Mouse (Mus musculus): ENCODE measurements at regions not wholly inside any gene's neighbourhood (a gene's known extent, or its start where the extent isn't known, plus 50 kb on each side); places are given as distances from the start of the nearest gene placed in this dataset.

DNA sequence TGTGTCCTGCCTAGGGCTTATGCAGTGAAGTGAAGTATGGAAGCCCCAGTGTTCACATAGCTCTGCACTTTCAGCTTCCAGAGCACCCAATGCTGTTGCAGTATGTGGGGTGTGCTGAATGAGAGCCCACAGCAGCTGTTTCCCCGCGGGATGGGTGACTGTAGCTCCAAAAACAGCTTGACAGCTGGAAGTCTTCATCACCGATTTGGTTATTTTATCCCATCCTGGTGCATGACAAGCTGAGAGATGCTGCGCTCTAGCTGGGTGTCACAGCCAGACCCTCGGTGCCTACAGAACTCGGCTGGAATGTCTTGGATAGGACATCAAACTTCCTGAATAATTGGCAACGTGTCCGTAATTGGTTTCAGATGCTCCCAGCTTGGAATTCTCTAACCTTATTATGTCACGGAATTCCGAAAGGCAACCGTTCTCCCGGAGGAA lies 134.1 kb downstream of the Ackr3 start:
- no peak for TF ChIP-seq CTCF (IDR thresholded peaks at IDR 0.05; ENCODE audit: low read depth, low read length)
- no peak for TF ChIP-seq GATA1 (IDR thresholded peaks at IDR 0.05; ENCODE audit: borderline replicate concordance, low read length)
